Mouse (Mus musculus) inflammation-experienced regulatory T-cells, adult 16 weeks (primary cell): ENCODE data around the gene Tmem192. TPM values are rescaled to one million over a fixed set of nuclear protein-coding genes. Genes with fewer than 3 reads are reported as not detected.

Experiments used
- polyA plus RNA-seq: library from polyadenylated mRNA; unstranded; fragments of 100-300 nt; shearing (Covaris generic); gene quantifications from one replicate; pipeline ENCODE4 v1.2.1, GENCODE M21; 2017

The Tmem192 gene
- polyA plus RNA-seq = 73.4 TPM

GRCm38 (mm10) chr8:64946820-64947697, at the start of gene Tmem192:
Tmem192 (plus strand) TSS chr8:64947185.

GRCm38 (mm10) chr8:64987731-64988130, 40.7 kb downstream of the Tmem192 start, which contains the start of gene Trim75:
Trim75 (minus strand) TSS chr8:64987831.

GRCm38 (mm10) chr8:65018423-65018822, 71.4 kb downstream of the Tmem192 start, which contains the start of the genes Trim61 and Trim60:
Trim61 (minus strand) TSS chr8:65018523.
Trim60 (minus strand) TSS chr8:65018584.

Other genes starting within 250 kb of the Tmem192 start
- 73.4 TPM for gene Msmo1, start 213.4 kb upstream of the Tmem192 start, polyA plus RNA-seq
- gene Klhl2, start 97.2 kb upstream of the Tmem192 start, polyA plus RNA-seq = 2.2 TPM
- gene Trim75, start 40.6 kb downstream of the Tmem192 start, polyA plus RNA-seq = not detected
- gene Trim61, start 71.3 kb downstream of the Tmem192 start, polyA plus RNA-seq = not detected
- not detected for gene Trim60, start 71.4 kb downstream of the Tmem192 start, polyA plus RNA-seq
- not detected for gene Apela, start 90.2 kb downstream of the Tmem192 start, polyA plus RNA-seq
- not detected for gene Gm10663, start 127.8 kb downstream of the Tmem192 start, polyA plus RNA-seq
- gene BC030870, start 182.4 kb downstream of the Tmem192 start, polyA plus RNA-seq = not detected